Mouse (Mus musculus) ovary, postnatal 10 days (tissue): ENCODE results near the gene C330007P06Rik.
A peak's percentile ranks its signal among the peaks of the same experiment; 100 is the strongest.
"Not testable (repeated sequence)": the region's sequence is repeated elsewhere in the genome, so short reads cannot be mapped to it uniquely, and the experiment has no call there.

Source experiments
- DNase-seq: peaks from one replicate; pipeline ENCODE4 v3.0.0; 2022; ENCODE audit warnings: low spot score

C330007P06Rik gene

GRCm38 (mm10) chrX:36873765-36874164, at the start of gene C330007P06Rik, which contains the start of gene Ube2a:
Gene C330007P06Rik, minus strand, starts transcription at chrX:36874111.
Gene Ube2a, plus strand, starts transcription at chrX:36873900.
- no peak for DNase-seq

- DNase-seq: no peak
These were observed 47.4 kb upstream of the C330007P06Rik start for GRCm38 (mm10) chrX:36921346-36921745.

- no peak for DNase-seq
These were observed 43.8 kb upstream of the C330007P06Rik start for GRCm38 (mm10) chrX:36917749-36918148.

GRCm38 (mm10) chrX:36911343-36911742, 37.4 kb upstream of the C330007P06Rik start:
- no peak for DNase-seq

GRCm38 (mm10) chrX:36906539-36906938, 32.6 kb upstream of the C330007P06Rik start:
- no peak for DNase-seq

- DNase-seq: peak; percentile 68
These were observed 29.3 kb upstream of the C330007P06Rik start for GRCm38 (mm10) chrX:36903115-36903768.

GRCm38 (mm10) chrX:36902321-36903114, 28.6 kb upstream of the C330007P06Rik start, which contains the start of gene Nkrf:
Gene Nkrf, minus strand, starts transcription at chrX:36902899.
- DNase-seq: peak; percentile 7

GRCm38 (mm10) chrX:36901655-36902054, 27.7 kb upstream of the C330007P06Rik start:
- no peak for DNase-seq

GRCm38 (mm10) chrX:36898931-36899330, 25.0 kb upstream of the C330007P06Rik start:
- DNase-seq: not testable (repeated sequence)

GRCm38 (mm10) chrX:36884719-36885118, 10.8 kb upstream of the C330007P06Rik start:
- DNase-seq: no peak

- DNase-seq: no peak
These were observed 805 bp upstream of the C330007P06Rik start for GRCm38 (mm10) chrX:36874704-36875128.

GRCm38 (mm10) chrX:36874178-36874696, 326 bp upstream of the C330007P06Rik start:
- DNase-seq: peak; percentile 72

GRCm38 (mm10) chrX:36870372-36870771, 3.5 kb downstream of the C330007P06Rik start:
- no peak for DNase-seq

GRCm38 (mm10) chrX:36864609-36865328, 9.1 kb downstream of the C330007P06Rik start:
- no peak for DNase-seq

GRCm38 (mm10) chrX:36863766-36864608, 9.9 kb downstream of the C330007P06Rik start:
- DNase-seq: peak; percentile 39

- DNase-seq: no peak
These were observed 21.3 kb downstream of the C330007P06Rik start for GRCm38 (mm10) chrX:36852631-36853030.

- DNase-seq: no peak
These were observed 26.8 kb downstream of the C330007P06Rik start for GRCm38 (mm10) chrX:36847152-36847551.

- no peak for DNase-seq
These were observed 30.4 kb downstream of the C330007P06Rik start for GRCm38 (mm10) chrX:36843346-36843990.

GRCm38 (mm10) chrX:36841698-36842097, 32.2 kb downstream of the C330007P06Rik start:
- DNase-seq: no peak

GRCm38 (mm10) chrX:36839391-36839790, 34.5 kb downstream of the C330007P06Rik start:
- DNase-seq: no peak
